ENCODE assay signal across 13 mouse cellular contexts in genomic region chr6:54851778-54852177, GRCm38 (mm10). TPM values are rescaled to one million over a fixed set of nuclear protein-coding genes. Genes with fewer than 3 reads are reported as not detected.
DNase-seq lines count a peak whose midpoint lies in the region; ATAC-seq lines count a peak whose summit lies in the region.
"Had no signal": no experiment of that assay in that cellular context is flagged by ENCODE, and none has a peak within 500 bp of the region (broad histone marks: within the 10 kb centered on the region; RNA-seq: fewer than 3 reads in every experiment).

No protein-coding gene starts in this region.

- no peaks in the 10 kb centered on the region for H3K27me3 ChIP-seq in hindbrain, embryonic 16.5 days (replicated peaks; ENCODE audit: control insufficient read depth, insufficient read depth, low read length)
- H3K27me3 ChIP-seq in hindbrain, embryonic 11.5 days (ENCODE audit: control insufficient read depth, insufficient read depth, low read length): no peaks in the 10 kb centered on the region
- no peaks in the 10 kb centered on the region for H3K27me3 ChIP-seq in intestine, embryonic 15.5 days (replicated peaks)
- H3K27me3 ChIP-seq: embryonic facial prominence, embryonic 13.5 days; forebrain, embryonic 13.5 days had no signal

- 58% methylated on average over 4 of the region's 4 CpGs for WGBS in hindbrain, embryonic 16.5 days
- 55% methylated on average over 4 of the region's 4 CpGs for WGBS in hindbrain, embryonic 11.5 days
- WGBS in intestine, embryonic 15.5 days: 43% methylated on average over 4 of the region's 4 CpGs

- DNase-seq in CD4-positive, CD25-positive, alpha-beta regulatory T cell, adult 2 months (ENCODE audit: low read depth, low spot score): peak; percentile 29
- DNase-seq in hindbrain, embryonic 11.5 days (ENCODE audit: low spot score): no peak
- DNase-seq in embryo, embryonic 10.5 days (ENCODE audit: low spot score): no peak
- DNase-seq in ovary, postnatal 14 days (ENCODE audit: low spot score): no peak
- DNase-seq: gastrocnemius, postnatal 36 days; lung, adult 2 months; right cerebral cortex, postnatal 14 days had no signal

- H3K27ac ChIP-seq in hindbrain, embryonic 16.5 days (ENCODE audit: low read depth, low read length): peak overlapping the region; percentile 36; the same call in 1 of the 2 replicates
- H3K27ac ChIP-seq in hindbrain, embryonic 11.5 days (ENCODE audit: low read depth, low read length): no peak overlapping the region
- H3K27ac ChIP-seq in intestine, embryonic 15.5 days: no peak overlapping the region
- H3K27ac ChIP-seq: embryonic facial prominence, embryonic 13.5 days; forebrain, embryonic 13.5 days had no signal

- no peak overlapping the region for H3K4me3 ChIP-seq in hindbrain, embryonic 16.5 days (ENCODE audit: low read length)
- no peak overlapping the region for H3K4me3 ChIP-seq in hindbrain, embryonic 11.5 days (ENCODE audit: low read depth, low read length)
- no peak overlapping the region for H3K4me3 ChIP-seq in intestine, embryonic 15.5 days (replicated peaks)
- H3K4me3 ChIP-seq: embryonic facial prominence, embryonic 13.5 days; forebrain, embryonic 13.5 days had no signal

- H3K36me3 ChIP-seq in hindbrain, embryonic 16.5 days (ENCODE audit: control insufficient read depth, insufficient read depth, low read length): no peaks in the 10 kb centered on the region
- no peaks in the 10 kb centered on the region for H3K36me3 ChIP-seq in hindbrain, embryonic 11.5 days (ENCODE audit: control insufficient read depth, insufficient read depth, low read length)
- no peaks in the 10 kb centered on the region for H3K36me3 ChIP-seq in intestine, embryonic 15.5 days
- H3K36me3 ChIP-seq: embryonic facial prominence, embryonic 13.5 days had no signal

- peaks cover 8% of the 10 kb centered on the region for H3K4me1 ChIP-seq in hindbrain, embryonic 16.5 days (ENCODE audit: control insufficient read depth, insufficient read depth, low read depth, low read length)
- H3K4me1 ChIP-seq in hindbrain, embryonic 11.5 days (replicated peaks; ENCODE audit: control insufficient read depth, insufficient read depth, low read length): peaks cover 3% of the 10 kb centered on the region
- H3K4me1 ChIP-seq in intestine, embryonic 15.5 days (replicated peaks): peaks cover 21% of the 10 kb centered on the region
- H3K4me1 ChIP-seq: embryonic facial prominence, embryonic 13.5 days had no signal

- H3K9me3 ChIP-seq in hindbrain, embryonic 16.5 days (ENCODE audit: control insufficient read depth, low read length): no peaks in the 10 kb centered on the region
- H3K9me3 ChIP-seq in hindbrain, embryonic 11.5 days (ENCODE audit: control insufficient read depth, low read length): no peaks in the 10 kb centered on the region
- H3K9me3 ChIP-seq in intestine, embryonic 15.5 days: no peaks in the 10 kb centered on the region
- H3K9me3 ChIP-seq: embryonic facial prominence, embryonic 13.5 days; forebrain, embryonic 13.5 days had no signal

- H3K4me2 ChIP-seq in hindbrain, embryonic 16.5 days (ENCODE audit: low read length): no peak overlapping the region
- no peak overlapping the region for H3K4me2 ChIP-seq in hindbrain, embryonic 11.5 days (replicated peaks; ENCODE audit: low read depth, low read length)
- H3K4me2 ChIP-seq in intestine, embryonic 15.5 days (replicated peaks): no peak overlapping the region
- H3K4me2 ChIP-seq: embryonic facial prominence, embryonic 13.5 days; forebrain, embryonic 13.5 days had no signal

- H3K9ac ChIP-seq in hindbrain, embryonic 16.5 days (ENCODE audit: low read depth, low read length): no peak overlapping the region
- H3K9ac ChIP-seq in hindbrain, embryonic 11.5 days (ENCODE audit: low read depth, low read length): no peak overlapping the region
- H3K9ac ChIP-seq in intestine, embryonic 15.5 days: no peak overlapping the region
- H3K9ac ChIP-seq: embryonic facial prominence, embryonic 13.5 days; forebrain, embryonic 13.5 days had no signal

- ATAC-seq in CD4-positive, CD25-positive, alpha-beta regulatory T cell, adult 4 months: no peak
- ATAC-seq in hindbrain, embryonic 16.5 days: no peak
- no peak for ATAC-seq in hindbrain, embryonic 11.5 days (ENCODE audit: low FRiP score)
- peak; percentile 79 for ATAC-seq in intestine, embryonic 15.5 days
- ATAC-seq in megakaryocyte, adult 5-6 weeks (ENCODE audit: poor library complexity, severe bottlenecking): peak; percentile 48; the same call in 1 of the 2 replicates

RNA-seq across cellular contexts. Expression of gene Znrf2, which starts 35.1 kb away (rescaled TPM):
- 10 to 100 TPM; 22.9 to 26.1 TPM for polyA plus RNA-seq in CD4-positive, CD25-positive, alpha-beta regulatory T cell, adult 4 months (2017; shearing (Covaris generic))
- polyA plus RNA-seq in hindbrain, embryonic 16.5 days (2015; fragmentation: Nextera tagmentation; extraction: Ambion mirVana): 5.0 and 5.3 TPM in 2 replicates
- polyA plus RNA-seq in hindbrain, embryonic 11.5 days (2014; fragmentation: Nextera tagmentation; extraction: Ambion mirVana): 3.2 and 3.6 TPM in 2 replicates
- 5.8 and 6.5 TPM in 2 replicates for polyA plus RNA-seq in intestine, embryonic 15.5 days (2015; fragmentation: Nextera tagmentation; extraction: Ambion mirVana)
- 78.0 and 83.0 TPM in 2 replicates for total RNA-seq in megakaryocyte, adult 5-6 weeks (2015)
- total RNA-seq in megakaryocyte, adult 5-6 weeks (2017): 76.2 and 77.6 TPM in 2 replicates

Comparison
In these comparisons a context has a peak if more than half of its experiments do, and no peak if none do; other contexts are left out.
1. ATAC-seq: peak in intestine, embryonic 15.5 days (single experiment) and megakaryocyte, adult 5-6 weeks (single experiment); none in CD4-positive, CD25-positive, alpha-beta regulatory T cell, adult 4 months (single experiment), hindbrain, embryonic 16.5 days (single experiment) and hindbrain, embryonic 11.5 days (single experiment).